Mouse (Mus musculus) embryonic fibroblast, embryonic 13.5 days (primary cell): Measurements from ENCODE around the gene Nr3c2.

Source experiments
- CTCF ChIP-seq: IDR thresholded peaks from 2 replicates; pipeline ENCODE4 v1.5.1; 2011; ENCODE audit warnings: mild to moderate bottlenecking, control low read depth, low read length, moderate library complexity, borderline replicate concordance; ENCODE audit not compliant: insufficient read depth
- POLR2A ChIP-seq: IDR thresholded peaks from 2 replicates; pipeline ENCODE4 v1.6.1; 2011; ENCODE audit warnings: low read depth, mild to moderate bottlenecking, control low read depth, low read length, moderate library complexity

DNA sequence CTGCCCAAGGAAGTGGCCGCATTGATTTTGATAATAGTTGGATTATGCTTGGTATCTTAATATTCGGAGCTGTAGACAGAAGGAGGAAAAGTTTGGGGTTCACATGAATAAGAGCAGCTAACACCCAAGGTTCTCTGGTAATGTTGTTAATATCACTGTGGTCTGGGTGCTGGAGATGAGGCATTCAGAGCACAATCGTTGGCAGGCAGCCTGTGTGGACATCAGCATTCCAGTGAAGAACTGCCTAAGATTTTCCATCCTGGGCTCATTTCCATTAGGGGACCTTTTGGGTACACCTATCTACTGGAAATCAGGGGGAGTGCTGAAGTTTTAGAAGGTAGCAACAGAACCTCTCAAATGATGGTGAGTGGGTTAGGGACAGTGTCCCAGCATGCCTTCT lies 65.8 kb downstream of the Nr3c2 start:
- no peak for TF ChIP-seq POLR2A
- TF ChIP-seq CTCF, result no peak
